Mouse (Mus musculus): ENCODE measurements around the gene Riok2.

GRCm38 (mm10) chr17:17441876-17442498 lies 67.9 kb downstream of the Riok2 start:
- TF ChIP-seq POLR2A (IDR thresholded peaks at IDR 0.05; ENCODE audit: control insufficient read depth, low read depth, low read length) (no peak), CTCF (IDR thresholded peaks at IDR 0.05; ENCODE audit: control insufficient read depth, insufficient read depth, insufficient replicate concordance, low read depth, low read length) (no peak)

Data from testis, adult 2 months (tissue).